Mouse (Mus musculus): ENCODE measurements around the gene Zfp503. TPM values are rescaled to one million over a fixed set of nuclear protein-coding genes. Genes with fewer than 3 reads are reported as not detected.

Gene Zfp503
- polyA plus RNA-seq, 1 experiment from 2014 or later: 0.82 TPM

DNA sequence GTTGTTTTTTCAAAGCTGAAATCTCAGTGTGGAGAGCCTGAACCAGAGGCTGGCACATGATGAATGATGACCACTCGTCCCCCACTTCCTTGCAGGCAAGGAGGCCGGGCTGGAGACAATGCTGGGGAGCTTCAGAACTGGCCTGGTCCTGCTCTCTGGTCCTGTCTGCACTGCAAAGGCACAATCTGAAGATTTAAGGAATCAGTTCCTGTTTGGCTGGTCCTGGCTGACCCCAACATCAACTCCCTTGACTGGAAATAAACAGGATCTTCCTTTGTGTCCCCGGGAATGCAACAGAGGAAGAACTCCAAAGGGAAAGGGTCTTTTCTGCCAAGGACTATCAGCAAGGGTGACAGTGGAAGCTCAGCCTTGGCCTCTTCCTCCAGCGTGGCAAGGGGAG is 25.4 kb upstream of the Zfp503 start:
- ATAC-seq (ENCODE audit: low read depth) (no peak), DNase-seq (no peak)
- peaks cover 10% of the 10 kb centered on the region for H3K4me1 ChIP-seq (replicated peaks)
- H3K27me3 ChIP-seq: peaks cover 5% of the 10 kb centered on the region; the same call in 1 of the 2 replicates
- 26% methylated on average over 4 of the region's 4 CpGs for WGBS (ENCODE audit: insufficient replicate concordance)
- no peak overlapping the region for H3K4me2 ChIP-seq
- H3K9me3 ChIP-seq (replicated peaks): no peaks in the 10 kb centered on the region
- H3K36me3 ChIP-seq: no peaks in the 10 kb centered on the region
- H3K4me3 ChIP-seq (replicated peaks): no peak overlapping the region
- H3K9ac ChIP-seq: no peak overlapping the region
- no peak overlapping the region for H3K27ac ChIP-seq

- H3K27me3 ChIP-seq: peaks cover 5% of the 10 kb centered on the region; the same call in 1 of the 2 replicates
- no peak overlapping the region for H3K27ac ChIP-seq
- H3K9ac ChIP-seq: no peak overlapping the region
- peaks cover 6% of the 10 kb centered on the region for H3K4me1 ChIP-seq (replicated peaks)
- H3K9me3 ChIP-seq (replicated peaks): no peaks in the 10 kb centered on the region
- no peak overlapping the region for H3K4me2 ChIP-seq
- no peak overlapping the region for H3K4me3 ChIP-seq (replicated peaks)
- DNase-seq: no peak
- ATAC-seq (ENCODE audit: low read depth): no peak
- WGBS (ENCODE audit: insufficient replicate concordance): 50% methylated on average over 5 of the region's 5 CpGs
- no peaks in the 10 kb centered on the region for H3K36me3 ChIP-seq
Measured at GRCm38 (mm10) chr14:22014315-22014714, 24.9 kb upstream of the Zfp503 start.

- H3K9ac ChIP-seq: no peak overlapping the region
- no peaks in the 10 kb centered on the region for H3K9me3 ChIP-seq (replicated peaks)
- 68% methylated on average over 6 of the region's 6 CpGs for WGBS (ENCODE audit: insufficient replicate concordance)
- no peak overlapping the region for H3K27ac ChIP-seq
- H3K4me1 ChIP-seq (replicated peaks): 0 out of 2 replicates have a peak, but pooled peaks cover 3% of the 10 kb centered on the region
- peaks cover 14% of the 10 kb centered on the region; the same call in 1 of the 2 replicates for H3K27me3 ChIP-seq
- no peak overlapping the region for H3K4me2 ChIP-seq
- H3K36me3 ChIP-seq: no peaks in the 10 kb centered on the region
- DNase-seq: no peak
- no peak overlapping the region for H3K4me3 ChIP-seq (replicated peaks)
- ATAC-seq (ENCODE audit: low read depth): no peak
Measured at GRCm38 (mm10) chr14:22007006-22007405, 17.6 kb upstream of the Zfp503 start.

- Histone ChIP-seq H3K4me2 (no peak overlapping the region), H3K4me1 (replicated peaks) (0 out of 2 replicates have a peak, but pooled peaks cover 3% of the 10 kb centered on the region), H3K4me3 (replicated peaks) (no peak overlapping the region), H3K27me3 (peaks cover 14% of the 10 kb centered on the region; the same call in 1 of the 2 replicates), H3K9ac (no peak overlapping the region), H3K36me3 (no peaks in the 10 kb centered on the region), H3K27ac (no peak overlapping the region), H3K9me3 (replicated peaks) (no peaks in the 10 kb centered on the region)
- 73% methylated on average over 4 of the region's 4 CpGs for WGBS (ENCODE audit: insufficient replicate concordance)
- ATAC-seq (ENCODE audit: low read depth) (no peak), DNase-seq (no peak)
Measured at GRCm38 (mm10) chr14:22004943-22005342, 15.5 kb upstream of the Zfp503 start.

DNA sequence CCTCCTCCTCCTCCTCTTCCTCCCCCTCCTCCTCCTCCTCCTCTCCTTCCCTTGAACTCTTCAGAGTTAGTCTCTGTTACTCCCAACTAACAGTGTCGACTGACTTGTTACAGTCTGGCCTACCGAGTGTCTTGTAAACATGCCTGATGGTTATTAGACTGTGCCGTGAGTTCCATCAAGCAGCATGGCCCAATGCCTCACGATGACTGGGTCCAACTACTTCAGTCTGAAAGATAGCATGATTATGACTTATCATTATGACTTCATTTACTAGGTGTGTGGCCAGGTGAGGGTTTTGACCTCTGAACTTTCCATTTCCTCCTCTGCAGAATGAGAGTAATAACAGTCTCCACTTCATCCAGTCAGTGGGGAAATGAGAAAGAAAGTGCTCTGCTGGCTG is 14.2 kb upstream of the Zfp503 start:
- H3K27me3 ChIP-seq: peaks cover 14% of the 10 kb centered on the region; the same call in 1 of the 2 replicates
- H3K36me3 ChIP-seq: no peaks in the 10 kb centered on the region
- H3K27ac ChIP-seq: no peak overlapping the region
- H3K9me3 ChIP-seq (replicated peaks): no peaks in the 10 kb centered on the region
- H3K4me3 ChIP-seq (replicated peaks): no peak overlapping the region
- no peak overlapping the region for H3K9ac ChIP-seq
- no peak overlapping the region for H3K4me2 ChIP-seq
- WGBS (ENCODE audit: insufficient replicate concordance): 70% methylated on average over 4 of the region's 4 CpGs
- DNase-seq (no peak), ATAC-seq (ENCODE audit: low read depth) (no peak)
- 0 out of 2 replicates have a peak, but pooled peaks cover 3% of the 10 kb centered on the region for H3K4me1 ChIP-seq (replicated peaks)

GRCm38 (mm10) chr14:22003231-22003630 is 13.8 kb upstream of the Zfp503 start:
- no peak for ATAC-seq (ENCODE audit: low read depth)
- H3K36me3 ChIP-seq: no peaks in the 10 kb centered on the region
- 0 out of 2 replicates have a peak, but pooled peaks cover 3% of the 10 kb centered on the region for H3K4me1 ChIP-seq (replicated peaks)
- no peak overlapping the region for H3K27ac ChIP-seq
- H3K4me2 ChIP-seq: no peak overlapping the region
- no peaks in the 10 kb centered on the region for H3K9me3 ChIP-seq (replicated peaks)
- no peak overlapping the region for H3K9ac ChIP-seq
- H3K4me3 ChIP-seq (replicated peaks): no peak overlapping the region
- WGBS (ENCODE audit: insufficient replicate concordance): 50% methylated on average over 1 of the region's 1 CpGs
- DNase-seq: no peak
- peaks cover 13% of the 10 kb centered on the region; the same call in 1 of the 2 replicates for H3K27me3 ChIP-seq

DNA sequence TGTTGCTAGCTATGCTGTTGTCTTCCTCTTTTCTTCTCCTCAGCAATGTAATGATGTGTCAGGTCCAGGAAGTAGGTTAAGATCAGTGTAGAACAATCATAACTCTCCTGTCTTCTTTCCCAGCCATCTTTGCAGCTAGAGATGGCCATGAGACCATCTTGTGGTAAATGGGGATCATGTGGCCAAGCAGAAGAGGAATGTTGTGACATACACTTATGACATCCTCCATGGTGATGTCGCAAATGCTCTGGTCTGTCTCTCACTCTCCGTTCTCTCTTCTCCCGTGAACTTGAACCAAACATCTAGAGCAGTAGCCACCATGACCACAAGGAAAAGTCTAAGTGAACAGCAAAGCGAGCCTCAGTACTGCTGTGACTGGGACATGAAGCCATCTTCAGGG is 10.2 kb upstream of the Zfp503 start:
- Histone ChIP-seq H3K36me3 (no peaks in the 10 kb centered on the region), H3K4me3 (replicated peaks) (no peak overlapping the region), H3K27ac (no peak overlapping the region), H3K4me2 (no peak overlapping the region), H3K9me3 (replicated peaks) (no peaks in the 10 kb centered on the region), H3K9ac (no peak overlapping the region), H3K4me1 (replicated peaks) (peaks cover 14% of the 10 kb centered on the region), H3K27me3 (peaks cover 31% of the 10 kb centered on the region)
- 63% methylated on average over 4 of the region's 4 CpGs for WGBS (ENCODE audit: insufficient replicate concordance)
- ATAC-seq (ENCODE audit: low read depth) (no peak), DNase-seq (no peak)

- Histone ChIP-seq H3K9me3 (replicated peaks) (no peaks in the 10 kb centered on the region), H3K27me3 (peaks cover 70% of the 10 kb centered on the region)
Measured at GRCm38 (mm10) chr14:21995031-21995754, 5.8 kb upstream of the Zfp503 start.

DNA sequence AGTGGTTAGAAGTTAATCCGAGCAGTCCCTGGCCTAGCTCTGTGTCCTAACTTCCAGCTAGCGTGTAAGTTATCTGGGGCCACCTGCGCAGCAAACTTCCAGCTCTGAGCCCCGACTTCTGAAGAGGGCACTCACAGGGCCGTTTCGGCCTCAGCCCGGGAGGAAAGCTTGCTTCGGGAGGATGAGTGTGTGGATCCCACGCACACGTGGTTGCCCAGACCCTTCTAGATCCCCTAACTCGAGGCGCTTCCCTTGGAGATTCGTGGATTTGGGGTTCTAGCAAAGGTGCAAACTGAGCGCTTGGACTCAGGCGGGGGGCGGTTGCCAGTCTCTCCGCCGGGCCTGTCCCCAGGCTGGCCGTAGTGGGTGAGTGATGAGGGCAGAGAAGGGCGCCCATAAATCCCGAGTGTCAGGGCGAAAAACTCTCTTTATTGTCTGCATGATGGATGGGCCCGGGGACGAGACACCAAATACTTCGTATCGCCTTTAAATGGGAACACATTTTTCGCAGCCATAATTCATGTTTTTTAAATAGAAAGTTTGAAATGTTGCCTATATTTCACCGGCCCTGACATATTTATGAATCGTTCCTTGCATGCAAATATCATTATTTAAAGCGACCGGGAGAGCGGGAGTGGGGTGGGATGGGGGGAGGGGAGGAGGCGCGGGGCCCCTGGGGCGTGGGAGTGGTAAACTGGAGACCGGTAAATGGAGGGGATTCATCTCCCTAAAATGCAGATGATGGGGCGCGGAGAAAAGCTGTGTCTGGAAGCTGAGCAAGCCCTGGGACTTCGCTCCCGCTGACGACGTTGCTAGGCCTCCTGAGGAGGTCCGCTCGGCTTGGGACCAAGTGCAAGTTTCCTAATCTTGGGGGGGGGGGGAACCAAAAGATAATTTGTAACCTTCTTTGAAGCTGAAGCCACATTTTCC is 4.9 kb upstream of the Zfp503 start:
- H3K4me2 ChIP-seq: peak overlapping the region; percentile 80
- WGBS (ENCODE audit: insufficient replicate concordance): 2% methylated on average over 44 of the region's 44 CpGs
- ATAC-seq (ENCODE audit: low read depth) (no peak), DNase-seq (no peak)
- peak overlapping the region; percentile 62 for H3K4me3 ChIP-seq (replicated peaks)
- no peak overlapping the region for H3K27ac ChIP-seq
- H3K36me3 ChIP-seq: no peaks in the 10 kb centered on the region
- peaks cover 79% of the 10 kb centered on the region for H3K27me3 ChIP-seq
- H3K9ac ChIP-seq: peak overlapping the region; percentile 43; the same call in 1 of the 2 replicates
- H3K4me1 ChIP-seq (replicated peaks): peaks cover 27% of the 10 kb centered on the region
- H3K9me3 ChIP-seq (replicated peaks): no peaks in the 10 kb centered on the region

More at GRCm38 (mm10) chr14:21995031-21995754, 5.8 kb upstream of the Zfp503 start:
- no peak overlapping the region for H3K27ac ChIP-seq
- H3K4me2 ChIP-seq: peak overlapping the region; percentile 80
- no peak for DNase-seq
- under 1% methylated on average over 36 of the region's 36 CpGs for WGBS (ENCODE audit: insufficient replicate concordance)
- H3K9ac ChIP-seq: peak overlapping the region; percentile 43
- peak; percentile 77 for ATAC-seq (ENCODE audit: low read depth)
- H3K4me3 ChIP-seq (replicated peaks): peak overlapping the region; percentile 62
- H3K4me1 ChIP-seq (replicated peaks): peaks cover 27% of the 10 kb centered on the region
- no peaks in the 10 kb centered on the region for H3K36me3 ChIP-seq

DNA sequence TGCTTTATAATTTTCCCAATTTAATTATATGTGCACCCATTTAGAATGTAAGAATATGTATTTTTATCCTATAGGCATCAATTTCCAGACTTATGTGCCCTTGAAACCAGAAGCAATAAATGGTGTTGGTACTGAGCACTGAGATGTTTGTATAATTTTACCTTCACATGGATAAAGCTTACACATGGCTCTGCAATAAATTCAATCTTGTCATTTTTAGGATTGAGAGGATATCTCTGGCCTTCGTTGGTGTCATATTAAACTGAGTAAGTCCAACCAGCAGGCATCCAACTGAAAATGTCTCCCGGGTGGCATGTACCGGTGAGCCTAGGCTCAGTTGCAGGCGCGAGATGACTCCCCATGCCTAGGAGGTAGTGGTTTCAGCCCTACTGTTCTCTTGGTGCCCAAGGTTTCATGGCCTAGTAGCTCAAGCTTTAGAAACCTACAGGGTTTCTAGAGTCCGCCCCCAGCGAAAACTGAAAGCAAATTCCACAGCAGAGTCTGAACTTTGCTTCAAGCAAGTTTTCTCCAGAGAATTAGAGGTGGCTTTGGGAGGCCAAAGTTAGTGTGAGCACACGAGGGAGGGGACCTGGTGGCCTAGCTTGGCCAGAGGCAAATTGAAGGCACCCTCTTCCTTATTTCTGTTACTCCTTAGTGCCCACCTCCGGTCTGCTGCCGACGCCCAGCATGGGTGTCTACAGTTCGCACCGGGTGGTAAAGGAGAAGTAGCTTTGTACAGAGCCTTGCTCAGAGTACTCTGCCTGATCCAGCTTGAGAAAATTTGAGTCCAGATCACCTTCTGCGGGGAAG is 4.1 kb upstream of the Zfp503 start:
- H3K27me3 ChIP-seq: peaks cover 87% of the 10 kb centered on the region
- no peaks in the 10 kb centered on the region for H3K36me3 ChIP-seq
- no peak overlapping the region for H3K27ac ChIP-seq
- H3K4me2 ChIP-seq: peak overlapping the region; percentile 80
- H3K9ac ChIP-seq: no peak overlapping the region
- peak overlapping the region; percentile 62 for H3K4me3 ChIP-seq (replicated peaks)
- no peaks in the 10 kb centered on the region for H3K9me3 ChIP-seq (replicated peaks)
- DNase-seq (no peak), ATAC-seq (ENCODE audit: low read depth) (no peak)
- peaks cover 27% of the 10 kb centered on the region for H3K4me1 ChIP-seq (replicated peaks)
- WGBS (ENCODE audit: insufficient replicate concordance): 17% methylated on average over 14 of the region's 14 CpGs

All from liver, embryonic 13.5 days (tissue).